21 mouse cellular contexts compared by ENCODE assay signal in the genomic region with DNA sequence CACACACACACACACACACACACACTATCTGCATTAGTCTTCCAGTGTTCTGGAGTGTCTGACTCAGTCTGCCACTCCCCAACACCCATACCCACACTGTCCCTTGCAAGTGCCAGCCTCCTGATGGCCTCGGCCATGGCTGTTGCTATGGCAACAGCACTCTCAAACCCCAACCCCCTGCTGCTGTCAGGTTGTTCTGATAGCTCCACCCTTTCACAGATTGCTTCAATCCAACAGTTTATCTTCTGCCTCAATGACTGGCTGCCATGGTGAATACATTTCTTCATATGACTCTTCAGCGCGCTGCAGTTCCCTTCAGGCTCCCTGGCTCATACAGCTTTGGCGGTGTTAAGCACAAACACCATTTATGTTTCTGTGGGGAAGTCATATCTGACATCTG.
DNase-seq lines count a peak whose midpoint lies in the region; ATAC-seq lines count a peak whose summit lies in the region.
"Had no signal": no experiment of that assay in that cellular context is flagged by ENCODE, and none has a peak within 500 bp of the region (broad histone marks: within the 10 kb centered on the region; RNA-seq: fewer than 3 reads in every experiment).

No protein-coding gene starts in this region.

- peaks cover 4% of the 10 kb centered on the region for H3K4me1 ChIP-seq in hindbrain, embryonic 16.5 days (ENCODE audit: control insufficient read depth, insufficient read depth, low read depth, low read length)
- peaks cover 36% of the 10 kb centered on the region for H3K4me1 ChIP-seq in hindbrain, embryonic 10.5 days (replicated peaks)
- peaks cover 24% of the 10 kb centered on the region for H3K4me1 ChIP-seq in neural tube, embryonic 11.5 days (ENCODE audit: control insufficient read depth, insufficient read depth, low read length)
- peaks cover 25% of the 10 kb centered on the region for H3K4me1 ChIP-seq in neural tube, embryonic 15.5 days

- H3K4me2 ChIP-seq in hindbrain, embryonic 16.5 days (ENCODE audit: low read length) = no peak overlapping the region
- H3K4me2 ChIP-seq in neural tube, embryonic 11.5 days (ENCODE audit: low read depth) = no peak overlapping the region
- no peak overlapping the region for H3K4me2 ChIP-seq in neural tube, embryonic 15.5 days

- H3K36me3 ChIP-seq in hindbrain, embryonic 16.5 days (ENCODE audit: control insufficient read depth, insufficient read depth, low read length) = peaks cover 2% of the 10 kb centered on the region; the same call in 1 of the 2 replicates
- peaks cover 31% of the 10 kb centered on the region for H3K36me3 ChIP-seq in hindbrain, embryonic 10.5 days
- H3K36me3 ChIP-seq in neural tube, embryonic 11.5 days (ENCODE audit: control insufficient read depth, insufficient read depth, low read length) = no peaks in the 10 kb centered on the region
- H3K36me3 ChIP-seq in neural tube, embryonic 15.5 days = 0 out of 2 replicates have a peak, but pooled peaks cover 2% of the 10 kb centered on the region

- H3K9ac ChIP-seq in hindbrain, embryonic 16.5 days (ENCODE audit: low read depth, low read length) = no peak overlapping the region
- no peak overlapping the region for H3K9ac ChIP-seq in neural tube, embryonic 11.5 days (ENCODE audit: low read length)
- no peak overlapping the region for H3K9ac ChIP-seq in neural tube, embryonic 15.5 days (replicated peaks)

- H3K27ac ChIP-seq in hindbrain, embryonic 16.5 days (ENCODE audit: low read depth, low read length) = no peak overlapping the region
- H3K27ac ChIP-seq in hindbrain, embryonic 10.5 days = no peak overlapping the region
- no peak overlapping the region for H3K27ac ChIP-seq in neural tube, embryonic 11.5 days (ENCODE audit: low read depth, low read length)
- H3K27ac ChIP-seq in neural tube, embryonic 15.5 days (replicated peaks) = no peak overlapping the region
- H3K27ac ChIP-seq: layer of hippocampus, adult 2 months had no signal

- ATAC-seq in hindbrain, embryonic 16.5 days = peak; percentile 24; the same call in 1 of the 2 replicates
- no peak for ATAC-seq in neural tube, embryonic 11.5 days (ENCODE audit: insufficient read depth, low FRiP score, low TSS enrichment)
- ATAC-seq in neural tube, embryonic 15.5 days (ENCODE audit: low FRiP score) = no peak
- ATAC-seq: CD4-positive, CD25-positive, alpha-beta regulatory T cell, adult 4 months; Patski had no signal

- H3K9me3 ChIP-seq in hindbrain, embryonic 16.5 days (ENCODE audit: control insufficient read depth, low read length) = no peaks in the 10 kb centered on the region
- no peaks in the 10 kb centered on the region for H3K9me3 ChIP-seq in hindbrain, embryonic 10.5 days
- H3K9me3 ChIP-seq in neural tube, embryonic 11.5 days (ENCODE audit: control insufficient read depth, low read length) = no peaks in the 10 kb centered on the region
- no peaks in the 10 kb centered on the region for H3K9me3 ChIP-seq in neural tube, embryonic 15.5 days (replicated peaks)
- H3K9me3 ChIP-seq: megakaryocyte, embryonic 14.5 days had no signal

- WGBS in hindbrain, embryonic 16.5 days = 62% methylated on average over 4 of the region's 4 CpGs
- WGBS in hindbrain, embryonic 10.5 days = 81% methylated on average over 4 of the region's 4 CpGs
- WGBS in neural tube, embryonic 11.5 days = 57% methylated on average over 4 of the region's 4 CpGs
- WGBS in neural tube, embryonic 15.5 days = 44% methylated on average over 4 of the region's 4 CpGs

- peak; percentile 10 for DNase-seq in adrenal gland, adult 8-10 months
- no peak for DNase-seq in adrenal gland, postnatal 36 days
- DNase-seq in hindbrain, embryonic 10.5 days (ENCODE audit: low spot score) = no peak
- DNase-seq in neural tube, embryonic 11.5 days (ENCODE audit: low spot score) = peak; percentile 24
- no peak for DNase-seq in heart, adult 9 months (ENCODE audit: low spot score in 2 of 2)
- DNase-seq: cerebellum, adult 9-11 months; gastrocnemius, postnatal 10 days; heart, adult 11 months; heart, postnatal 4 days; kidney, adult 8-10 months; kidney, postnatal 14 days; layer of hippocampus, postnatal 36 days; liver; right cerebral cortex, adult 18-20 months had no signal

- H3K4me3 ChIP-seq in hindbrain, embryonic 16.5 days (ENCODE audit: low read length) = no peak overlapping the region
- no peak overlapping the region for H3K4me3 ChIP-seq in hindbrain, embryonic 10.5 days
- H3K4me3 ChIP-seq in neural tube, embryonic 11.5 days (ENCODE audit: low read depth, low read length) = no peak overlapping the region
- no peak overlapping the region for H3K4me3 ChIP-seq in neural tube, embryonic 15.5 days (replicated peaks)
- H3K4me3 ChIP-seq: layer of hippocampus, adult 2 months; megakaryocyte, embryonic 14.5 days; myocyte had no signal

- no peaks in the 10 kb centered on the region for H3K27me3 ChIP-seq in hindbrain, embryonic 16.5 days (replicated peaks; ENCODE audit: control insufficient read depth, insufficient read depth, low read length)
- no peaks in the 10 kb centered on the region for H3K27me3 ChIP-seq in hindbrain, embryonic 10.5 days (ENCODE audit: insufficient read depth, poor library complexity, severe bottlenecking)
- H3K27me3 ChIP-seq in neural tube, embryonic 11.5 days (ENCODE audit: control insufficient read depth, insufficient read depth, low read length) = no peaks in the 10 kb centered on the region
- no peaks in the 10 kb centered on the region for H3K27me3 ChIP-seq in neural tube, embryonic 15.5 days (replicated peaks)
- H3K27me3 ChIP-seq: Patski had no signal

Comparison
In these comparisons a context has a peak if more than half of its experiments do, and no peak if none do; other contexts are left out.
1. DNase-seq: peak in adrenal gland, adult 8-10 months (single experiment) and neural tube, embryonic 11.5 days (single experiment); none in adrenal gland, postnatal 36 days (0 of 2), hindbrain, embryonic 10.5 days (single experiment) and heart, adult 9 months (0 of 2).